Mouse (Mus musculus) liver, adult 2 months (tissue): ENCODE results near the gene Rex1bd.

Source experiments
- CTCF ChIP-seq: fragments of 200-500 bp; IDR thresholded peaks from 2 replicates; pipeline ENCODE4 v1.5.1; 2011; ENCODE audit warnings: low read depth, low read length, control low read depth
- POLR2A ChIP-seq: fragments of 200-500 bp; IDR thresholded peaks from 2 replicates; pipeline ENCODE4 v1.6.1; 2011; ENCODE audit warnings: low read length, control low read depth; ENCODE audit not compliant: insufficient read depth; ENCODE audit errors: extremely low read depth

GRCm38 (mm10) chr8:70468733-70469132 is 37.8 kb downstream of the Rex1bd start:
- no peak for TF ChIP-seq CTCF
- TF ChIP-seq POLR2A: no peak
